Mouse (Mus musculus) G1E-ER4 (cell line): ENCODE measurements at regions not wholly inside any gene's neighbourhood (a gene's known extent, or its start where the extent isn't known, plus 50 kb on each side); places are given as distances from the start of the nearest gene placed in this dataset.

Source experiments
- GATA1 ChIP-seq: IDR thresholded peaks from one replicate; pipeline ENCODE4 v1.8.0; 2012; ENCODE audit warnings: low read length, inconsistent platforms

GRCm38 (mm10) chr12:49732351-49732750, 347.4 kb downstream of the Gm43517 start:
- TF ChIP-seq GATA1: no peak

- no peak for TF ChIP-seq GATA1
Measured at GRCm38 (mm10) chr12:49737100-49737499, 352.1 kb downstream of the Gm43517 start.

GRCm38 (mm10) chr12:49739960-49740740, 355.2 kb downstream of the Gm43517 start:
- no peak for TF ChIP-seq GATA1

DNA sequence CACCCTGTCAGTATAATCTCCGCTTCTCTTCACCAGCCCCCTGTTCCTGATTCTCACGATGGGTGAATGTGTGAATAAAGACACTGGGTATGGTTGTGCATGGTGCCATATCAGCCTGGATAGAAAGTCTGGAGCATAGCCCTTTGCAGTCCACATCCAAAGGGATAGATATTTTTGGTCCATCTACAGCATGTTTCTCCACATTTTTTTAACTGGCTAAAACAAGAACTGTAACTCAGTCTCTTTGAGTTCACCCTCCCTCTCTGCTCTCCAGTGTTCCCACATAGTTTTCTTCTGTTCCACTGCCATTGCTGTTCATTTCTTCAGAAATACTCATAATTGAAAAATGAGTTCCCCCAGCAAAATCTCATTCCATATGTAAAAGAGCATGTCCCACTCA, 358.4 kb downstream of the Gm43517 start:
- no peak for TF ChIP-seq GATA1

- no peak for TF ChIP-seq GATA1
Measured at GRCm38 (mm10) chr12:49747081-49747480, 362.1 kb downstream of the Gm43517 start.

- TF ChIP-seq GATA1: no peak
Measured at GRCm38 (mm10) chr12:49758391-49758790, 373.4 kb downstream of the Gm43517 start.

GRCm38 (mm10) chr12:49764541-49764940, 379.6 kb downstream of the Gm43517 start:
- no peak for TF ChIP-seq GATA1

- TF ChIP-seq GATA1: no peak
Measured at GRCm38 (mm10) chr12:49808341-49808740, 423.4 kb downstream of the Gm43517 start.

- TF ChIP-seq GATA1: no peak
Measured at GRCm38 (mm10) chr12:49814653-49815052, 429.7 kb downstream of the Gm43517 start.

- no peak for TF ChIP-seq GATA1
Measured at GRCm38 (mm10) chr12:49827769-49828168, 442.8 kb downstream of the Gm43517 start.

- TF ChIP-seq GATA1: no peak
Measured at GRCm38 (mm10) chr12:49828553-49828952, 443.6 kb downstream of the Gm43517 start.

DNA sequence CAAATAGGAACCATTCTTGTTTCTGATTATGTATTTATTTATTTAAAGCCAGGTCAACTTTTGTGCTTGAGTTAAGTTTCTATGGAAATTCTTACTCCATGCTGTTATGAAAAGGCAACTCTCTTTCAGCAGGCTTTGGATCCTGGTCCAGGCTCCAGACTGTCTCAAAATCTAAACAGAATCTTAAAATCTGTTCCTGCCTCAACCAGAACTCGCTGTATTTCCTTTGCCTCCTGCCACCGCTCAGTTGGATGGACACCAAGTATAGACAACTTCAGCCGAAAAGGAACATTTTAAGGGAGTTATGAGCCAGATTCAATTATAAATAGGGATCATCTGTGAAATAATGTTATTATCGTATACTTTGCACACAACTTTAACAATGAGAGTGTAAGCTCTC, 445.7 kb downstream of the Gm43517 start:
- no peak for TF ChIP-seq GATA1

- TF ChIP-seq GATA1: no peak
Measured at GRCm38 (mm10) chr12:49832118-49832847, 447.3 kb downstream of the Gm43517 start.

DNA sequence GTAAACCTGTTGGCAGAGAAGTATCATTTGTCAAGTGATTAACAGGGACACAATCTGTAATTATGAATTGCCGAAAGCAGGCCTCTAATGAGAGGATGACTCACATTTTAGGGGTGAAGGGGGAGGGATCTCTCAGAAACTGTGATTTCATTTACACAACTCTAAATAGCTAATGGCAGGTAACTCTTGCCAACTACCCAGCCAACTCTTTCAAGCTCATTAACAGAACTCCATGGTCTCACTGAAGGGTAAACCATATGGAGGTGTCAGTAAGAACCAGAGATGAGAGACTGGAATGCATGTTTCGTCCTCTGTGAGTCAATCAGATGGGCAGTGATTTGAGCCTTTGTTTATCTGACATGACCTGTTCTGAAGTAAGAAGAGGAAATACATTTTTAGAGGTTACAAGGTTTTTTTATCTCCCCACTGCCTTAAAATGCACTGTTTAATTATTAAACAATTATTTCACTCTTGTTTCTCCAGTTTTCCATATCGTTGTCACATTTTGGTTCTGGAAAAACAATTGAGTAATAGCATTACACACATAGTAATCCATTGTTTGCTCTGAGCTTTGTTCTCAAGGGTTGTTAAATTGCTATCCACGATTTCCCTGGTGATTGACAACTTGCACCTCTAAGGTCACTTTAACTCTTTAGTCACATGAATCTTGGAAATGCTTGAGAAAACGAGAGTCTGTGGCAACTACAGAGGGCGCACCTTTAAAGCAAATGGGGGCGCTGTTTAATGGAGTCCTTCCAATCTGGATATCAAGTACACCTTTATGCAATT, 451.5 kb downstream of the Gm43517 start:
- no peak for TF ChIP-seq GATA1

DNA sequence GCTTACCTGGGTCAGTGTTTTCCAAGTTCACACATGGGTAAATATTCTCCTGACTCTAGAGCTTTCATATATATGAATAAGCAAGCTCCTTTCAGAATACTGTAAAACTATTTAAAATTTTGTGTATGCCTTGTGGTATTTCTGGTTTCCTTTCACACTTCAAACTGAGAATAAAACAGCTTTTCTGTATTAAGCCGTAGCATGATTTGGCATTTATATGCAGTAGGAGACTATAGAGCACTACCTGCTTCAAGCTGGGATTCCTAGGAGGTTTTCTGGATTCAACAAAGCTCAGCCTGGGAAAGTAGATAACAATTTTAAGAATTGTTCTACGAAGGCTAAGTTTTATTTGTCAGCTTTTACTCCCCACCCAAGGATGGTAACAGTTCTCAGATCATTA, 500.5 kb downstream of the Gm43517 start:
- no peak for TF ChIP-seq GATA1

DNA sequence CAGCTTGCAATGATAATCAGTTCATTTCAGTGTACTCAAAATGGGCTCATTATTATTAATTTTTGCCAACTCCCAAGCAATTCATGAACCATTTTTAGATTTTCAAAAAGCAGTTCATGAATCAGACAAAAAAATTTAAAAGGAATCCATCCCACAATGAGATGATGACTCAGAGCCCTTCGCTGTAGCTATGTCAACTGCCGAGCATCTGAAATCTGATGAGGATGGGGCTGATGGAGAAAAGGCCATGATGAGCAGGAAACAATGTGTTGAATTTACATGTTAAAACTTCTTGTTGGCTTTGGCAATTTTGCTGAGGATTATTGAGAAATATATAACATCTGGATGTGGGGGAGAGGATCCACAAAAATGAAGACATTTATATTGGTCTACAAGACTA, 502.3 kb downstream of the Gm43517 start:
- no peak for TF ChIP-seq GATA1

GRCm38 (mm10) chr12:49897768-49898167, 512.8 kb downstream of the Gm43517 start:
- TF ChIP-seq GATA1: no peak
